Mouse (Mus musculus) liver, adult 2 months (tissue): ENCODE measurements at regions not wholly inside any gene's neighbourhood (a gene's known extent, or its start where the extent isn't known, plus 50 kb on each side); places are given as distances from the start of the nearest gene placed in this dataset.

Experiments
- CTCF ChIP-seq: fragments of 200-500 bp; IDR thresholded peaks from 2 replicates; pipeline ENCODE4 v1.5.1; 2011; ENCODE audit warnings: low read depth, low read length, control low read depth
- POLR2A ChIP-seq: fragments of 200-500 bp; IDR thresholded peaks from 2 replicates; pipeline ENCODE4 v1.6.1; 2011; ENCODE audit warnings: low read length, control low read depth; ENCODE audit not compliant: insufficient read depth; ENCODE audit errors: extremely low read depth

GRCm38 (mm10) chr16:95196622-95197021, 60.7 kb upstream of the Kcnj15 start:
- TF ChIP-seq CTCF, result peak; percentile 66
- TF ChIP-seq POLR2A, result no peak
